Mouse (Mus musculus) right cerebral cortex, postnatal 10 days (tissue): ENCODE measurements around the gene Gm5148.

ENCODE experiments used
- DNase-seq, 2 experiments: peaks; one replicate each; pipeline ENCODE4 v3.0.0; 2021; ENCODE audit warnings: low spot score in 2 of 2

Gene Gm5148

GRCm38 (mm10) chr3:37738171-37738950 is 14.1 kb upstream of the Gm5148 start:
- DNase-seq: peak; percentile 37 to 47

- DNase-seq: peak; percentile 78 to 82
These were observed 13.1 kb upstream of the Gm5148 start for GRCm38 (mm10) chr3:37737407-37737806.

GRCm38 (mm10) chr3:37735166-37735565 is 10.9 kb upstream of the Gm5148 start:
- no peak for DNase-seq

GRCm38 (mm10) chr3:37729142-37729541 is 4.9 kb upstream of the Gm5148 start:
- peak; percentile 67 to 70 for DNase-seq

- no peak for DNase-seq
These were observed 4.1 kb upstream of the Gm5148 start for GRCm38 (mm10) chr3:37728112-37729100.

GRCm38 (mm10) chr3:37727392-37727791 is 3.1 kb upstream of the Gm5148 start:
- no peak for DNase-seq

- DNase-seq: no peak
These were observed 2.3 kb upstream of the Gm5148 start for GRCm38 (mm10) chr3:37726501-37727140.

GRCm38 (mm10) chr3:37724946-37725735 is 851 bp upstream of the Gm5148 start:
- DNase-seq: no peak

- peak; percentile 70 to 76 for DNase-seq
These were observed 574 bp downstream of the Gm5148 start for GRCm38 (mm10) chr3:37723662-37724170.

GRCm38 (mm10) chr3:37723061-37723521 is 1.2 kb downstream of the Gm5148 start:
- peak; percentile 56 to 60 for DNase-seq

GRCm38 (mm10) chr3:37722487-37723060 is 1.7 kb downstream of the Gm5148 start:
- peak; percentile 33 to 45 for DNase-seq

- DNase-seq: no peak
These were observed 7.3 kb downstream of the Gm5148 start for GRCm38 (mm10) chr3:37716992-37717391.

GRCm38 (mm10) chr3:37715734-37716133 is 8.6 kb downstream of the Gm5148 start:
- DNase-seq: no peak

- DNase-seq: peak; percentile 47 to 69
These were observed 11.8 kb downstream of the Gm5148 start for GRCm38 (mm10) chr3:37712501-37712900.

GRCm38 (mm10) chr3:37711639-37712038 is 12.7 kb downstream of the Gm5148 start:
- no peak for DNase-seq

GRCm38 (mm10) chr3:37707801-37708200 is 16.5 kb downstream of the Gm5148 start:
- DNase-seq: no peak

- DNase-seq: no peak
These were observed 17.9 kb downstream of the Gm5148 start for GRCm38 (mm10) chr3:37706439-37706838.

- DNase-seq: no peak
These were observed 18.9 kb downstream of the Gm5148 start for GRCm38 (mm10) chr3:37705436-37705835.

GRCm38 (mm10) chr3:37704701-37705279 is 19.5 kb downstream of the Gm5148 start:
- DNase-seq: no peak

- no peak for DNase-seq
These were observed 21.2 kb downstream of the Gm5148 start for GRCm38 (mm10) chr3:37703066-37703465.
